Mouse (Mus musculus): Measurements from ENCODE around the gene Prune1. TPM values are rescaled to one million over a fixed set of nuclear protein-coding genes. Genes with fewer than 3 reads are reported as not detected.
A peak's percentile ranks its signal among the peaks of the same experiment; 100 is the strongest.

Gene Prune1
- 25.7 and 26.4 TPM in 2 replicates for polyA plus RNA-seq (2016; fragmentation: Nextera tagmentation; extraction: Ambion mirVana)

DNA sequence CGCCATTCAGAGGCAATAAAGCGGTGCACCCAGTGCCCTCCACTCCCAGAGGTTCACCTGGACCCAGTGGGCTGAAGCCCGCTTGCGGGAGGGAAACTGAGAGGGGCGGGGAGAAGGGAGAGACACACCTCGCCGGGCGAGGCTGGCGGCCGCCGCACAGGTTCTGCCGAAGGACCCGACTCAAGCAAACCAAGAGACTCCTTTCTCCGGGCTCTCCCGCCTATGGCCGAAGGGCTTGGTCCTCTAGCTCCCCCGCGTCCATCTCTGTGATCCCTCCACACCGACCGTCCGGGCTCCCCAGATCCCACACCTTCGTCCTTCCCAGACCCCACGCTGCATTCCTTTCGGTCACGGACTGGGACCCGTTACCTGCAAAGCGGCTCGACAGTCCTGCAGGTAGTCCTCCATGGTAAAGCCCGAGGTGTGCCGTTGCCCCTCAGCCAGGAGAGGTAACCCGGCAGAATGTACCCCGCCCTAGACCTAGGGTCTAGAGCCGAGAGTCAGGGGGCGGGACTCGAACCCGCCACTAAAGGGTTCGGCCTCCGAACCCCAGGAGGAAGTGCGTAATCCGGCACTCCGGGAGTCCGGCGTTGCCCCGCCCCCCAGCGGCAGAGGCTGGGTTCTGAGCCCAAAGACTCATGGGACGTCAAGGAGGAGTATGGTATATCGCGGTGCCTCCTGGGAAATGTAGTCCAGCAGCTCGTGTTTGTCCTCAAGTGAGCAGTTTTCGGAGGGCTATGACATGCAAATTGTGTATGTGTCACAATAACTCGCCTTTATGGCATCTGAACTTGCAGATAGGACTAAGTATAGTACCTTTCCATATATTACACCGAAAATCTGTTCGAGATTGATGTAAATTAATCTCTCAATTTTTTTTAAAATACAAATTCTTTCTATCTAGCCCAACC, at the start of gene Prune1, which contains the start of gene Mindy1:
Prune1 (minus strand) TSS at position 861 of the 911 bp plus-strand sequence.
Mindy1 (plus strand) TSS at position 130 of the 911 bp plus-strand sequence.
- Histone ChIP-seq H3K9ac (peak within 1 kb of the TSS; percentile 85), H3K9me3 (no peaks in the 10 kb centered on the region), H3K4me1 (peaks cover 17% of the 10 kb centered on the region), H3K4me2 (replicated peaks) (peak within 1 kb of the TSS; percentile 74), H3K36me3 (no peaks in the 10 kb centered on the region), H3K27me3 (no peaks in the 10 kb centered on the region), H3K27ac (peak within 1 kb of the TSS; percentile 98), H3K4me3 (peak within 1 kb of the TSS; percentile 72)
- WGBS = under 1% methylated on average over 53 of the region's 53 CpGs
- peak; percentile 86 for ATAC-seq (ENCODE audit: insufficient number of reproducible peaks, insufficient read depth, low FRiP score, low TSS enrichment)

DNA sequence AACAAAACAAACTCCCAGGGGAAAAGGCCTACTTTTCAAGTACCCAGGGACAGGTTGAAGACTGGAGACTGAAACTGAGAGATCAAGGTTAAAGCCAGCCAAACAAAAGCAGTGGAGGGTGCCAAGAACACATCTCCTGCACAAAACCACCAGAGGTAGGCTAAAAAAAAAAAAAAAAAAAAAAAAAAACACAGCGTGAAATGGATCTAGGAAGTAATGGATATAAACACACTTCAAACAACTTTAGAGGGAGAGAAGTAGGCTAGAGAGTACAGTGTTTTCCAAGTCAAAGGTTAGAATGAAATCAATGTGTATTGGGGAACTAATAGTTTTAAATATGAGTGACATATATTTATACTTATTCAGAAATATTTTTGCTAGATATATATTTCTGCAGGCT, 49.7 kb upstream of the Prune1 start:
- no peak overlapping the region for H3K4me3 ChIP-seq
- no peaks in the 10 kb centered on the region for H3K4me1 ChIP-seq
- no peak overlapping the region for H3K4me2 ChIP-seq (replicated peaks)
- H3K36me3 ChIP-seq = peaks cover 80% of the 10 kb centered on the region
- H3K27ac ChIP-seq = no peak overlapping the region
- no peaks in the 10 kb centered on the region for H3K9me3 ChIP-seq
- H3K27me3 ChIP-seq = no peaks in the 10 kb centered on the region
- H3K9ac ChIP-seq = no peak overlapping the region
- 71% methylated on average over 1 of the region's 1 CpGs for WGBS
- ATAC-seq (ENCODE audit: insufficient number of reproducible peaks, insufficient read depth, low FRiP score, low TSS enrichment) = no peak

DNA sequence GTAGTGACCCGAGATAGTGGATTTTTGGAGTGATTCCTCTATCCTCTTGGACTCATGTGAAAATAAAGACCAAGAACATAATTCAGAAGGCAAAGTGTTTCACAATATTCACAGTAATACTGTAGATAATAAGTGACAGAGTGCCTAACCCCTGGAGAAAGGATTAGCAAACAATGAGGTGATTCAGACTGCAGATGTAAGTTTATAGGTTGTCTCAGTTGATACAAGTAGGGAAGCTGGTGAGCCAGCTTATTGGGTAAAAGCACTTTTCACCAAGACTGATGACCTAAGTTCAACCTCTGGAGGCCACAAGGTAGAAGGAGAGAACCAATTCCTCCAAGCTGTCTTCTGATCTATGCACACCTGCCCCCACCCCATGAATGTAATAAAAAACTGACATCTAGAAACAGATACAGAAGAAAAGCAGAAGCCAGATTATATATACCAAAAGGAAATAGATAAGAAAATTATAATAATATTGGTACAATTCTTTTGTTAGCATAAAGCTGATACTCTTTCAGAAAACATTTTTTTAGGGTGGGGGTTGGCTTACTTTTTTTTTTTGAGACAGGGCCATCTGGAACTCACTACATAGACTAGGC, 47.0 kb upstream of the Prune1 start:
- H3K4me1 ChIP-seq = no peaks in the 10 kb centered on the region
- no peaks in the 10 kb centered on the region for H3K9me3 ChIP-seq
- 88% methylated on average over 1 of the region's 1 CpGs for WGBS
- no peak overlapping the region for H3K4me2 ChIP-seq (replicated peaks)
- no peak for ATAC-seq (ENCODE audit: insufficient number of reproducible peaks, insufficient read depth, low FRiP score, low TSS enrichment)
- H3K4me3 ChIP-seq = no peak overlapping the region
- peaks cover 85% of the 10 kb centered on the region for H3K36me3 ChIP-seq
- H3K27me3 ChIP-seq = no peaks in the 10 kb centered on the region
- no peak overlapping the region for H3K27ac ChIP-seq
- H3K9ac ChIP-seq = no peak overlapping the region

DNA sequence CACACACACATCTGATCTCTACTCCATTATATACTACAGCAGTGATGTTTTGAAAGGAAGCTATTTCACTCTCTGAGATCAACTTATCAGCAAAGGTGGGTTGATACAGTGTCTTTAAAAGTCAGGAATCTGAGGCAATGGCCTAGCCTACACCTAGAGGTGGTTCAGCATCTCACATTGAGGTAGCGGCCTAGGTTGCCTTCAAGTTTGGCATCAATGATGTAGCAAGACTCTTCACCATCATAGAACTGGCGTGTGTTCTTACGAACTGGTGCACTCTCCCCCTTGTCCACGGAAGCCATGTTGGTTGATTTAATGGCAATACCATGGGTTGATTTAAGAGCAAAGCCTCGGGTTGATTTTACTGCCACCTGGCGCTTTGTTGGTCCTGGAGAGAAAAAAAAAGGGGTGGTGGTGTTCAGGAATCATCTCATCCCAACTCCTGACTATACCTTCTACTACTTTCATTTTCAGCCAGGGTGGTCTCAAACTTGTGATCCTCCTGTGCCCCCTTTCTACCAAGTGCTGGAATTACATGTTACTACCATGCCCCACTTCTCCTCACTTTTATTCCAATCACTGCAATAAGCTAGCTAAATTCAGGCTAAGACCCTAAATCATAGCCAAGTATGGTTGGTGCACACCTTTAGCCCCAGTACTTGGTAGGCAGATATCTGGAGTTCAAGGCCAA, 42.7 kb upstream of the Prune1 start:
- Histone ChIP-seq H3K9me3 (no peaks in the 10 kb centered on the region), H3K4me1 (0 out of 2 replicates have a peak, but pooled peaks cover 2% of the 10 kb centered on the region), H3K4me2 (replicated peaks) (no peak overlapping the region), H3K9ac (no peak overlapping the region), H3K4me3 (no peak overlapping the region), H3K27ac (no peak overlapping the region), H3K36me3 (peaks cover 92% of the 10 kb centered on the region), H3K27me3 (no peaks in the 10 kb centered on the region)
- ATAC-seq (ENCODE audit: insufficient number of reproducible peaks, insufficient read depth, low FRiP score, low TSS enrichment) = no peak
- 98% methylated on average over 6 of the region's 6 CpGs for WGBS

DNA sequence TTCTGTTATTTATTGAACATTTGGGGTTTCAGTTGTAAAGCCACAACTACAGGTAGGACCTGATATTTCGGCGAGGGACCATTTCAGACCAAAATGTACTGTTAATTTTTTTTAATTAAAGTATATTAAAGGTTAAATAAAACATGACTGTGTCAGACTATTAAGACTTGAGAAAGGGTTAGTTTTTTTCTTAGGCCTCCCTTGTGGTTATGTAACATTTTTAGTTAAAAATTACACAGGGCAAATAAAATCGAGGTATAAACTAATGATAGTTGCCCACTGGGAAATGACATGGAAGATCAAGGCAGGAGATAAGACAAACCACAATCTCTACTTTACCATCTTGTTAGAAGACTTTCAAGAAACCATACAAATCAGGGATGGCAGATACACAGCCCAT, 41.6 kb upstream of the Prune1 start:
- H3K27me3 ChIP-seq = no peaks in the 10 kb centered on the region
- no peak overlapping the region for H3K4me2 ChIP-seq (replicated peaks)
- peaks cover 11% of the 10 kb centered on the region; the same call in 1 of the 2 replicates for H3K4me1 ChIP-seq
- H3K27ac ChIP-seq = no peak overlapping the region
- WGBS = 94% methylated on average over 3 of the region's 3 CpGs
- ATAC-seq (ENCODE audit: insufficient number of reproducible peaks, insufficient read depth, low FRiP score, low TSS enrichment) = no peak
- H3K36me3 ChIP-seq = peaks cover 93% of the 10 kb centered on the region
- no peak overlapping the region for H3K4me3 ChIP-seq
- H3K9ac ChIP-seq = no peak overlapping the region
- no peaks in the 10 kb centered on the region for H3K9me3 ChIP-seq

DNA sequence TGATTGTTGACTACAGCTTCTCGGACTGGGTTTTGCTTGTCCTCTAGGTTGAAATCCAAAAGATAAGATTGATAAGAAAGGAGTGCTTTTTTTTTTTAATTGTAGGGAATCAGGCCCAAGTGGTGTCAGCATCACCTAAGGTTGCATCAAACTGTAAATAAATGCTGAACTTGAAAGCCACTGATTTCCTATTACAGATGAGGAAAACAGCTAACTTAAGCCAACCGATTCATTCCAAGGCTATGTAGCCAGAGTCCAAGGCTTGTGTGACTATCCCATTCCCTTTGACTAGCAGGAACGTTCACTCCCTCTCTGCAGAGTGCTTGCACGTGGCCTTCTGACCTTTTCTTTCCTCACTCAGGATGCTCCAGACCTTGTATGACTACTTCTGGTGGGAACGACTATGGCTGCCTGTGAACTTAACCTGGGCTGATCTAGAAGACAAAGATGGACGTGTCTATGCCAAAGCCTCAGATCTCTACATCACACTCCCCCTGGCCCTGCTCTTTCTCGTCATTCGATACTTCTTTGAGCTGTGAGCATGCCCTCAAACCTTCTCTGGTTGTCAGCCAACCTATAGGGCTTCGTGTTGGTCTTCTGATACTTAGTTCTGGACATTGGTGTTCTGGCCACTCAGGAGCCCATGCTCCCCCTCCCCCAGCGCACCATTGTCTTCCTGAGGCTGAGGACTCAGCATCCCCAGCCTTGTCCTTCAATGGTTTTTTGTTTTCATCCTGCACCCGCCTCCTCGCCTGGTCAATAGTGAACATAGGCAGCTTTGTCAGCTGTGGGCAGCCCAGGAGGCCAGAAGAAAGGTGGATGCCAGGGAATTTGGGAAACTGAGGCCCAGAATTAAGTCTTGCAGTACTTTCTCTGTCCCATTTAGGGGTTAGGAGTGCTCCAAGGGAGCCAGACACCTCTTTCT, 38.1 kb upstream of the Prune1 start:
- Histone ChIP-seq H3K4me1 (peaks cover 30% of the 10 kb centered on the region), H3K9ac (no peak overlapping the region), H3K27ac (no peak overlapping the region), H3K27me3 (no peaks in the 10 kb centered on the region), H3K4me3 (no peak overlapping the region), H3K9me3 (no peaks in the 10 kb centered on the region), H3K36me3 (peaks cover 59% of the 10 kb centered on the region), H3K4me2 (replicated peaks) (no peak overlapping the region)
- ATAC-seq (ENCODE audit: insufficient number of reproducible peaks, insufficient read depth, low FRiP score, low TSS enrichment) = no peak
- WGBS = 69% methylated on average over 12 of the region's 12 CpGs

DNA sequence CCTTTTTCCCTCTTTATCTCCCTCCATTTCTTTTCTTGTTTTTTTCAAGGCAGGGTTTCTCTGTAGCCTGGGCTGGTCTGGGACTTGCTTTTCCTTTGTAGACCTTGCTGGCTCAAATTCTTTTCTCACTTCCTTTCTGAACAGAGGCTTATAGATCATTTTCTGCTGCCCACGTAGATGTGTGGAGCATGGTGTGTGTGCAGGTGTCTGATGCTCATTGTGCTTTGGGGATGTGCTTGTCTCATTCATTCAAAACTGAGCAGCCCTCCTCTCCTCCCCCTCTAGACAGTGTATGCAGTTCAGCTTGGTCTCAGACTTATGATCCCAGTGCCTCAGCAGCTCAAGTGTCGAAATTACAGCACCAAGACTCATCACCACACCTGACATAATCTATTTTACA, 37.2 kb upstream of the Prune1 start:
- peaks cover 30% of the 10 kb centered on the region for H3K4me1 ChIP-seq
- no peak overlapping the region for H3K4me2 ChIP-seq (replicated peaks)
- no peak overlapping the region for H3K9ac ChIP-seq
- peaks cover 51% of the 10 kb centered on the region for H3K36me3 ChIP-seq
- no peaks in the 10 kb centered on the region for H3K27me3 ChIP-seq
- no peak overlapping the region for H3K4me3 ChIP-seq
- no peak for ATAC-seq (ENCODE audit: insufficient number of reproducible peaks, insufficient read depth, low FRiP score, low TSS enrichment)
- H3K27ac ChIP-seq = no peak overlapping the region
- no peaks in the 10 kb centered on the region for H3K9me3 ChIP-seq
- 61% methylated on average over 2 of the region's 2 CpGs for WGBS

DNA sequence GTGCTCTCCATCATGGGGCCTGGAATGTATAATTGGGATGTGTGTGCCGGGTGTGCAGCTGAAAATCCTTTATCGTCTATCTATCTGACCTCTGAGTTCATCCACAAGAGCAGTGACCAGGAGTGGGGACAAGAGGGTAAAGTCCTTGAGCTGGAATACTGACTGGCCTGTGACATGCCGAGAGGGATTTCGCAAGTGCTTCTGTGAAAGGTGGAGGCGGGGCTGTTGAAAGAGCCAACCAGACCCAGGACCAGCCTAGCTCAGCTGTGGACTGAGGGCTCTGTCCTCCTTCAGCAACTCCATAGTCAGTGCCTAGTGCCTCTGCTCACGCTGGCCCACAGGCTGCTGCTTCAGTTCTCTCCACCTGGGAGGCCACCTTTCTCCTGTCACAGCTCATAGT, 36.7 kb upstream of the Prune1 start:
- no peak overlapping the region for H3K9ac ChIP-seq
- H3K36me3 ChIP-seq = peaks cover 45% of the 10 kb centered on the region
- H3K27me3 ChIP-seq = no peaks in the 10 kb centered on the region
- 0 out of 2 replicates have a peak overlapping the region, but pooled peaks have one; percentile 8 for H3K27ac ChIP-seq
- H3K9me3 ChIP-seq = no peaks in the 10 kb centered on the region
- WGBS = 49% methylated on average over 6 of the region's 6 CpGs
- no peak overlapping the region for H3K4me3 ChIP-seq
- no peak for ATAC-seq (ENCODE audit: insufficient number of reproducible peaks, insufficient read depth, low FRiP score, low TSS enrichment)
- peaks cover 30% of the 10 kb centered on the region for H3K4me1 ChIP-seq
- no peak overlapping the region for H3K4me2 ChIP-seq (replicated peaks)

DNA sequence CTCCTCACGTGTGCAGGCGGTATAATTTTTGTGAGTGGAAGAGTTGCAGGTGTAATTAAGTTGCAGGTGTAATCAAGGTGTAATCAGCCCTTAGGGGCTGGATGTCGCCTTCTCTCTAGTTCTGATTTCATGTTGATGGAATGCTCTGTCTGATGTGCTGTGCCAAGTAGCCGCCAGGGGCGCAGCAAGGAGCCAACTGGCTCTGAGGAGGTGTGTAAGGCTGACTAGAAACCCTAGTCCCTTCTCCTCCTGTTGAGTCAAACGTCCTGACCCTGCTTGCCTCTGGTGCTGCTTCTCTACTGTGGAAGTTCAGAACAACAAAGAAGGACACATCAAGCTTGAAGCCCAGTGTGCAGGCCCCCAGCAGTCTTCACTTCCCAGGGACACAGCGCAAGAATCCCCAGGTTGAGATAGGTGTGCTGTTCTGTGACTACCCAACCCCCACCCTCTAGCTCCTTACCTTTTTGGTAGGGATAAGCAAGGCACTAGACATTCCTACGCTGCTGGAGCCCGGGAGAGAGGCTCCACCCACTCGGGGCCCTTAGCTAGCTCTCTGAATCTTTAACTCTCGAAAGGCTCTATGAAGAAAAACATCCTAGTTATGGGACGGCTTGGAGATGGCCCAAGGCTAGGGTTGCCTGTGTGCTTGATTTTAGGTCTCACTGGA, 35.7 kb upstream of the Prune1 start:
- peaks cover 30% of the 10 kb centered on the region for H3K4me1 ChIP-seq
- H3K9me3 ChIP-seq = no peaks in the 10 kb centered on the region
- H3K9ac ChIP-seq = no peak overlapping the region
- no peaks in the 10 kb centered on the region for H3K27me3 ChIP-seq
- WGBS = 19% methylated on average over 12 of the region's 12 CpGs
- H3K4me2 ChIP-seq (replicated peaks) = peak overlapping the region; percentile 28
- H3K36me3 ChIP-seq = peaks cover 35% of the 10 kb centered on the region
- ATAC-seq (ENCODE audit: insufficient number of reproducible peaks, insufficient read depth, low FRiP score, low TSS enrichment) = no peak
- H3K27ac ChIP-seq = no peak overlapping the region
- peak overlapping the region; percentile 5; the same call in 1 of the 2 replicates for H3K4me3 ChIP-seq

DNA sequence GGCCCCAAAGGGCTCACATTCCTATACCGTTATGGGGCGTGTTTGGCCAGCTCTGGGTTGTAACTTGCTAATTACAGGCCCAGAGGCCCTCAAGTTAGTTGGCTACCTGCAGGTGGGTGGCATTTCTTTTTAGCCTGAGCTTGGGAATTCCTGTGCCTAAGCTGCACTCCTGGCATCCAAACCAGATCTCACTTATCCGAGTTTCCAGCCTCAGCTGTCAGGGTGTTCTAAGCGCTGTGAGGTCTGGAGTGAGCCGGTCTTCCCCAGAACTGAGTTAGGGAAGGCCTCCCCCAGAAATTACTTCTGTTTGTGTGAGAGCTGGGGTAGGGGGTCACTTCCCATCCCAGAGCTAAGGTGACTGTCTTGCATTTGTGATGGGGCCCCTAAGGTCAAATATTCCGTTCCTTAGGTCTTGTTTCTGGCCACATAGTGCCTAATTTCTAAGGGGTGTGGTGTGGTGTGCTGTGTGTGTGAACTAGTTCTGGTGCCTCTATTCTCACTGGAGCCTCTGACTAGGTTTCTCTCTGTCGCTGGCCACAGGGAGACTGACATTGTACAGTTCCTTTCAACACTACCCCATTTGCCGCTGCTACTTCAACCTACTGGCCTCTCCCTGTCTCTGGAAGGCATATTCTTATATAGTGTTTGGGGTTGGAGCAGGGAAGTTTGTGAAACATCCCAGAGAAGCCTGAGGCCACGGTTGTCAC, 34.1 kb upstream of the Prune1 start:
- H3K4me1 ChIP-seq = peaks cover 30% of the 10 kb centered on the region

More for the DNA sequence above, 34.1 kb upstream of the Prune1 start:
- Histone ChIP-seq H3K9ac (peak overlapping the region; percentile 95), H3K36me3 (peaks cover 19% of the 10 kb centered on the region), H3K27ac (peak overlapping the region; percentile 95), H3K4me2 (replicated peaks) (peak overlapping the region; percentile 83), H3K4me3 (peak overlapping the region; percentile 70), H3K27me3 (no peaks in the 10 kb centered on the region), H3K9me3 (no peaks in the 10 kb centered on the region)
- no peak for ATAC-seq (ENCODE audit: insufficient number of reproducible peaks, insufficient read depth, low FRiP score, low TSS enrichment)
- WGBS = 14% methylated on average over 9 of the region's 9 CpGs

All from embryonic facial prominence, embryonic 12.5 days (tissue).